ENCODE assay signal across 24 mouse cellular contexts in genomic region chr1:187051296-187051695, GRCm38 (mm10).
"Had no signal": no experiment of that assay in that cellular context is flagged by ENCODE, and none has a peak within 500 bp of the region (broad histone marks: within the 10 kb centered on the region; RNA-seq: fewer than 3 reads in every experiment).

No protein-coding gene starts in this region.

- H3K27ac ChIP-seq: hindbrain, embryonic 12.5 days; hindbrain, embryonic 14.5 days; layer of hippocampus, adult 2 months; left cerebral cortex, adult 2 months; limb, embryonic 10.5 days; limb, embryonic 12.5 days; liver, embryonic 13.5 days; liver, embryonic 15.5 days had no signal

- H3K9ac ChIP-seq: heart, embryonic 12.5 days; hindbrain, embryonic 12.5 days; hindbrain, embryonic 14.5 days; limb, embryonic 12.5 days; liver, embryonic 13.5 days; liver, embryonic 15.5 days; liver, postnatal 0 days had no signal

- H3K36me3 ChIP-seq: heart, embryonic 12.5 days; hindbrain, embryonic 12.5 days; limb, embryonic 10.5 days; limb, embryonic 12.5 days; liver, embryonic 13.5 days; liver, embryonic 15.5 days had no signal

- H3K27me3 ChIP-seq: heart, embryonic 12.5 days; hindbrain, embryonic 12.5 days; limb, embryonic 12.5 days; liver, embryonic 13.5 days; liver, embryonic 15.5 days had no signal

- DNase-seq: gastrocnemius, postnatal 14 days; gastrocnemius, postnatal 36 days; heart, adult 18-20 months; heart, postnatal 14 days; heart, postnatal 36 days; kidney, adult 18-20 months; kidney, postnatal 10 days; kidney, postnatal 25 days; kidney, postnatal 4 days; liver; liver, embryonic 13.5 days; liver, postnatal 0 days; lung, adult 2 months had no signal

- H3K4me2 ChIP-seq: heart, embryonic 12.5 days; hindbrain, embryonic 12.5 days; hindbrain, embryonic 14.5 days; limb, embryonic 12.5 days; liver, embryonic 11.5 days; liver, embryonic 13.5 days; liver, embryonic 15.5 days had no signal

- H3K9me3 ChIP-seq: heart, embryonic 12.5 days; hindbrain, embryonic 12.5 days; limb, embryonic 10.5 days; limb, embryonic 12.5 days; liver, embryonic 13.5 days; liver, embryonic 15.5 days had no signal

- H3K4me3 ChIP-seq: heart, embryonic 12.5 days; hindbrain, embryonic 12.5 days; layer of hippocampus, adult 2 months; left cerebral cortex, adult 2 months; limb, embryonic 10.5 days; limb, embryonic 12.5 days; liver, embryonic 13.5 days; liver, embryonic 15.5 days had no signal

- ATAC-seq: hindbrain, embryonic 16.5 days; intestine, postnatal 0 days; liver, postnatal 0 days had no signal

- H3K4me1 ChIP-seq: hindbrain, embryonic 12.5 days; limb, embryonic 10.5 days; limb, embryonic 12.5 days; liver, embryonic 13.5 days; liver, embryonic 15.5 days had no signal
